Mouse (Mus musculus): ENCODE measurements around the gene Tnfsf13b. TPM values are rescaled to one million over a fixed set of nuclear protein-coding genes. Genes with fewer than 3 reads are reported as not detected.

Tnfsf13b gene
- polyA plus RNA-seq, 1 experiment: 1.1 TPM

DNA sequence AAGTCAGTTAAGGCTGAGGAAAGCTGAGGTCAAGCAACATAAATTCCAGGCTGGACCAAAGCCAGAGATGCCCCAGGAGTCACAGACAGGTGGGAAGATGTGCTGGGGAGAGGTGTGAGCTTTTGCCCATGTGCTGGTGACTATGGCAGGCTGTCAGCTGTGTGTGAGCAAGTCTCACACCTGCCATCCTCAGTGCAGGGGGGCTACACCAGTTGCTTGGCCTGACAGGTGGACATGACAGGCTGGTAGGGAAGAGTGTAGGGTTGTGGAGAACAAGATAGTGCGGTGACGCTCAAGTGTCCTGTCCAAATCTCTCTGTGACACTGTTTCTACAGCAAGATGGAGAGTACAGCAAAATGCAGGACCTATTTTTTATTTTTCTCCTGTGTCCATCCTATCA is 66.1 kb downstream of the Tnfsf13b start:
- no peak overlapping the region for H3K27ac ChIP-seq (ENCODE audit: insufficient read depth, low read length)
- TF ChIP-seq POLR2A (IDR thresholded peaks at IDR 0.05; ENCODE audit: extremely low read depth, insufficient read depth, low read length): no peak
- no peak for TF ChIP-seq CTCF (IDR thresholded peaks at IDR 0.05; ENCODE audit: extremely low read depth, insufficient read depth, low read length)
- no peak overlapping the region for H3K4me3 ChIP-seq (ENCODE audit: insufficient read depth, low read length)
- no peaks in the 10 kb centered on the region for H3K4me1 ChIP-seq (ENCODE audit: control insufficient read depth, insufficient read depth, low read length)

Other genes with a start within 250 kb of the Tnfsf13b start
- gene Fam155a, start 235.3 kb upstream of the Tnfsf13b start, polyA plus RNA-seq (2012; rRNA removed): 60.2 and 68.2 TPM in 2 replicates
- not detected in 2 replicates for gene Gm10217, start 142.2 kb upstream of the Tnfsf13b start, polyA plus RNA-seq (2012; rRNA removed)
- gene Lig4, start 28.8 kb upstream of the Tnfsf13b start, polyA plus RNA-seq (2012; rRNA removed): 4.4 and 5.2 TPM in 2 replicates
- 12.9 and 13.0 TPM in 2 replicates for gene Abhd13, start 28.8 kb upstream of the Tnfsf13b start, polyA plus RNA-seq (2012; rRNA removed)
- 10.2 and 11.3 TPM in 2 replicates for gene Myo16, start 147.4 kb downstream of the Tnfsf13b start, polyA plus RNA-seq (2012; rRNA removed)

Data from cortical plate, adult 2 months (tissue).